Mouse (Mus musculus) cortical plate, adult 2 months (tissue): ENCODE measurements around the gene Stxbp5. TPM values are rescaled to one million over a fixed set of nuclear protein-coding genes. Genes with fewer than 3 reads are reported as not detected.

Experiments
- H3K27ac ChIP-seq: fragments of 200-500 bp; 2 replicates; pipeline ENCODE4 v1.5.1; 2012; ENCODE audit warnings: low read length, control low read depth, inconsistent platforms; ENCODE audit not compliant: insufficient read depth
- H3K4me1 ChIP-seq: fragments of 200-500 bp; 2 replicates; pipeline ENCODE4 v1.6.1; 2011; ENCODE audit warnings: low read length; ENCODE audit not compliant: control insufficient read depth, insufficient read depth
- H3K4me3 ChIP-seq: fragments of 200-500 bp; 2 replicates; pipeline ENCODE4 v1.5.1; 2011; ENCODE audit warnings: mild to moderate bottlenecking, low read length, control low read depth; ENCODE audit not compliant: insufficient read depth
- CTCF ChIP-seq: fragments of 200-500 bp; IDR thresholded peaks from 2 replicates; pipeline ENCODE4 v1.5.1; 2011; ENCODE audit warnings: mild to moderate bottlenecking, control low read depth, low read length; ENCODE audit not compliant: insufficient read depth; ENCODE audit errors: extremely low read depth
- POLR2A ChIP-seq: fragments of 200-500 bp; IDR thresholded peaks from 2 replicates; pipeline ENCODE4 v1.6.1; 2011; ENCODE audit warnings: mild to moderate bottlenecking, low read length, control low read depth; ENCODE audit not compliant: insufficient read depth; ENCODE audit errors: extremely low read depth
- polyA plus RNA-seq: library from polyadenylated mRNA; depleted of rRNA; stranded (reverse); fragments of >200 nt; gene quantifications from 2 replicates; pipeline ENCODE4 v1.2.3, GENCODE M21; 2012; rRNA removed

Stxbp5 gene
- polyA plus RNA-seq, 1 experiment, result 31.9 TPM

- H3K27ac ChIP-seq, result no peak overlapping the region
Observed at GRCm38 (mm10) chr10:9718086-9718485, 182.8 kb downstream of the Stxbp5 start.

More at GRCm38 (mm10) chr10:9718086-9718485, 182.8 kb downstream of the Stxbp5 start:
- TF ChIP-seq POLR2A (no peak), CTCF (no peak)
- H3K4me1 ChIP-seq, result no peaks in the 10 kb centered on the region
- H3K4me3 ChIP-seq, result no peak overlapping the region

Other genes starting within 250 kb of the Stxbp5 start
- 6.8 and 6.9 TPM in 2 replicates for gene Samd5, start 225.9 kb downstream of the Stxbp5 start, polyA plus RNA-seq